11 mouse cellular contexts compared by ENCODE assay signal in genomic region chr7:71865371-71866166, GRCm38 (mm10).
DNase-seq lines count a peak whose midpoint lies in the region; ATAC-seq lines count a peak whose summit lies in the region.
"Had no signal": no experiment of that assay in that cellular context is flagged by ENCODE, and none has a peak within 500 bp of the region (broad histone marks: within the 10 kb centered on the region; RNA-seq: fewer than 3 reads in every experiment).

No protein-coding gene starts in this region.

- H3K27me3 ChIP-seq in intestine, embryonic 14.5 days (replicated peaks; ENCODE audit: control insufficient read depth, insufficient read depth, low read length): no peaks in the 10 kb centered on the region
- H3K27me3 ChIP-seq in intestine, embryonic 16.5 days (replicated peaks; ENCODE audit: control insufficient read depth, insufficient read depth, low read length): no peaks in the 10 kb centered on the region
- no peaks in the 10 kb centered on the region for H3K27me3 ChIP-seq in hindbrain, embryonic 16.5 days (replicated peaks; ENCODE audit: control insufficient read depth, insufficient read depth, low read length)
- H3K27me3 ChIP-seq: limb, embryonic 15.5 days had no signal

- no peak overlapping the region for H3K4me2 ChIP-seq in intestine, embryonic 14.5 days (ENCODE audit: low read length)
- no peak overlapping the region for H3K4me2 ChIP-seq in intestine, embryonic 16.5 days (ENCODE audit: low read depth, low read length)
- peak overlapping the region; percentile 20 for H3K4me2 ChIP-seq in hindbrain, embryonic 16.5 days (ENCODE audit: low read length)
- H3K4me2 ChIP-seq: limb, embryonic 15.5 days had no signal

- H3K9me3 ChIP-seq in intestine, embryonic 14.5 days (ENCODE audit: control insufficient read depth, low read length): no peaks in the 10 kb centered on the region
- H3K9me3 ChIP-seq in intestine, embryonic 16.5 days (ENCODE audit: control insufficient read depth, low read length): no peaks in the 10 kb centered on the region
- no peaks in the 10 kb centered on the region for H3K9me3 ChIP-seq in hindbrain, embryonic 16.5 days (ENCODE audit: control insufficient read depth, low read length)
- H3K9me3 ChIP-seq: limb, embryonic 15.5 days; megakaryocyte, embryonic 14.5 days had no signal

- DNase-seq in intestine, embryonic 14.5 days (ENCODE audit: low spot score): no peak
- DNase-seq in testis, postnatal 14 days (ENCODE audit: low spot score): peak; percentile 4
- no peak for DNase-seq in testis, postnatal 10 days (ENCODE audit: low spot score)
- DNase-seq in gastrocnemius, adult 18-20 months (ENCODE audit: low spot score): no peak
- no peak for DNase-seq in MN1 (ENCODE audit: low spot score)
- DNase-seq: heart, postnatal 36 days had no signal

- no peak overlapping the region for H3K9ac ChIP-seq in intestine, embryonic 14.5 days (ENCODE audit: low read length)
- H3K9ac ChIP-seq in intestine, embryonic 16.5 days (ENCODE audit: low read depth, low read length): no peak overlapping the region
- no peak overlapping the region for H3K9ac ChIP-seq in hindbrain, embryonic 16.5 days (ENCODE audit: low read depth, low read length)
- H3K9ac ChIP-seq: limb, embryonic 15.5 days had no signal

- no peaks in the 10 kb centered on the region for H3K36me3 ChIP-seq in intestine, embryonic 14.5 days (ENCODE audit: control insufficient read depth, insufficient read depth, low read length)
- H3K36me3 ChIP-seq in intestine, embryonic 16.5 days (ENCODE audit: control insufficient read depth, insufficient read depth, low read length): no peaks in the 10 kb centered on the region
- H3K36me3 ChIP-seq in hindbrain, embryonic 16.5 days (ENCODE audit: control insufficient read depth, insufficient read depth, low read length): no peaks in the 10 kb centered on the region
- H3K36me3 ChIP-seq: limb, embryonic 15.5 days had no signal

- no peak overlapping the region for H3K4me3 ChIP-seq in intestine, embryonic 14.5 days (ENCODE audit: low read depth, low read length)
- H3K4me3 ChIP-seq in intestine, embryonic 16.5 days (ENCODE audit: low read length): no peak overlapping the region
- H3K4me3 ChIP-seq in hindbrain, embryonic 16.5 days (ENCODE audit: low read length): no peak overlapping the region
- H3K4me3 ChIP-seq: limb, embryonic 15.5 days; megakaryocyte, embryonic 14.5 days had no signal

- no peaks in the 10 kb centered on the region for H3K4me1 ChIP-seq in intestine, embryonic 14.5 days (replicated peaks; ENCODE audit: control insufficient read depth, insufficient read depth, low read length)
- H3K4me1 ChIP-seq in intestine, embryonic 16.5 days (ENCODE audit: control insufficient read depth, insufficient read depth, low read length): no peaks in the 10 kb centered on the region
- H3K4me1 ChIP-seq in hindbrain, embryonic 16.5 days (ENCODE audit: control insufficient read depth, insufficient read depth, low read depth, low read length): peaks cover 6% of the 10 kb centered on the region; the same call in 1 of the 2 replicates
- H3K4me1 ChIP-seq: limb, embryonic 15.5 days; megakaryocyte, embryonic 14.5 days had no signal

- H3K27ac ChIP-seq in intestine, embryonic 14.5 days (ENCODE audit: low read depth): peak overlapping the region; percentile 2; the same call in 1 of the 2 replicates
- no peak overlapping the region for H3K27ac ChIP-seq in intestine, embryonic 16.5 days (ENCODE audit: low read length)
- H3K27ac ChIP-seq in hindbrain, embryonic 16.5 days (ENCODE audit: low read depth, low read length): no peak overlapping the region
- H3K27ac ChIP-seq: limb, embryonic 15.5 days had no signal

- no peak for ATAC-seq in intestine, embryonic 14.5 days (replicated peaks; ENCODE audit: low FRiP score, low TSS enrichment, low read depth)
- ATAC-seq in intestine, embryonic 16.5 days: no peak
- no peak for ATAC-seq in hindbrain, embryonic 16.5 days
- ATAC-seq in megakaryocyte progenitor cell, adult 5-6 weeks (replicated peaks; ENCODE audit: poor library complexity): no peak

- WGBS in intestine, embryonic 14.5 days: 36% methylated on average over 15 of the region's 15 CpGs
- 40% methylated on average over 15 of the region's 15 CpGs for WGBS in intestine, embryonic 16.5 days
- 23% methylated on average over 15 of the region's 15 CpGs for WGBS in hindbrain, embryonic 16.5 days
